Mouse (Mus musculus) lung, postnatal 0 days (tissue): ENCODE results near the gene Mrpl30.

Experiments
- CTCF ChIP-seq: IDR thresholded peaks from 2 replicates; pipeline ENCODE4 v1.5.1; 2016; ENCODE audit warnings: antibody characterized with exemption, mild to moderate bottlenecking
- EP300 ChIP-seq: IDR thresholded peaks from 2 replicates; pipeline ENCODE4 v1.6.1; 2016; ENCODE audit warnings: antibody characterized with exemption, mild to moderate bottlenecking, control low read depth

- TF ChIP-seq CTCF (no peak), EP300 (no peak)
Observed at GRCm38 (mm10) chr1:37916393-37916792, 26.1 kb downstream of the Mrpl30 start, which contains the start of gene Lyg2.
